Mouse (Mus musculus): Measurements from ENCODE around the gene Retsat. TPM values are rescaled to one million over a fixed set of nuclear protein-coding genes. Genes with fewer than 3 reads are reported as not detected.

Gene Retsat
- polyA plus RNA-seq, 1 experiment from 2014 or later: 21.3 TPM

DNA sequence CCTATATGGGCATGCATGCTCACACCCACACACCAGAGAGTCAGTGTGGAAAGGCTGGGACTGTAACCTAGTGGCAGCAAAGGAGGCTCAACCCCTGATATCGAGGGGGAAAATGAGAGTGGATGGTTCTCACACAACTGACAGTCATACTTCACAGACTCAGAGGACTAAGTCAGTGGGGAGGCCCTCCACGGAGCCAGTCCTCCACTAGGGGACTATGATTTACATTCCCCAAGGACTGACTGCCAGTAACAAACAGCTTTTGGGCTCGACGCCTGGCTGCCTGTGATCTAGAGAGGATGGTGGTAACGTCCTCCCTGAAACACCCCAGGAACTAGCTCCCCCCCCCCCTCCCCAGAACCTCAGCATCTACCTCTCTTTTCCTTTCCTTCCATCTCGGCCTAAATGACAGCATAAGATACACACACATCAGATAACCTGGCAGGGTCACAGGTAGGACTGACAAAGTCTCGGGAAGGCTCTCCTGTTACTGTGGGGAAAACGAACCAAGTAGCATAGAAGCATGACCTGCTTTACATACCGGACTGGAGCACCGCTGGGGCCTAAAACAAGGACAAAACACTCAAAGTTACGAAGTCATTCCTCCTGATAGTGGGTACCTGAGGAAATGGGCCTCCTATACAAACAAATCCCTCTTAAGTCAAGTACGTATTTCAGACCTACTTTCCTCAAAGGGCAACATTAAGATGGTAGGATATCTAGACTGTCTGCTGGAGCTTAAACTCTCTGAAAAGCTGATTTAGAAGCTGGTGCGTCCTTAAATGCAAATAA lies 996 bp upstream of the Retsat start:
- H3K4me1 ChIP-seq (replicated peaks; ENCODE audit: control insufficient read depth, insufficient read depth, low read length): peaks cover 11% of the 10 kb centered on the region
- H3K9ac ChIP-seq (ENCODE audit: low read length): peak overlapping the region; percentile 55
- DNase-seq (ENCODE audit: low spot score) (no peak), ATAC-seq (replicated peaks; ENCODE audit: low FRiP score, low TSS enrichment, low read depth) (no peak)
- no peaks in the 10 kb centered on the region for H3K9me3 ChIP-seq (ENCODE audit: control insufficient read depth, low read length)
- 30% methylated on average over 13 of the region's 13 CpGs for WGBS
- peak overlapping the region; percentile 82 for H3K4me2 ChIP-seq (ENCODE audit: low read length)
- no peak overlapping the region for H3K27ac ChIP-seq (ENCODE audit: low read depth)
- no peaks in the 10 kb centered on the region for H3K36me3 ChIP-seq (ENCODE audit: control insufficient read depth, insufficient read depth, low read length)
- H3K27me3 ChIP-seq (replicated peaks; ENCODE audit: control insufficient read depth, insufficient read depth, low read length): no peaks in the 10 kb centered on the region
- peak overlapping the region; percentile 72 for H3K4me3 ChIP-seq (ENCODE audit: low read depth, low read length)

DNA sequence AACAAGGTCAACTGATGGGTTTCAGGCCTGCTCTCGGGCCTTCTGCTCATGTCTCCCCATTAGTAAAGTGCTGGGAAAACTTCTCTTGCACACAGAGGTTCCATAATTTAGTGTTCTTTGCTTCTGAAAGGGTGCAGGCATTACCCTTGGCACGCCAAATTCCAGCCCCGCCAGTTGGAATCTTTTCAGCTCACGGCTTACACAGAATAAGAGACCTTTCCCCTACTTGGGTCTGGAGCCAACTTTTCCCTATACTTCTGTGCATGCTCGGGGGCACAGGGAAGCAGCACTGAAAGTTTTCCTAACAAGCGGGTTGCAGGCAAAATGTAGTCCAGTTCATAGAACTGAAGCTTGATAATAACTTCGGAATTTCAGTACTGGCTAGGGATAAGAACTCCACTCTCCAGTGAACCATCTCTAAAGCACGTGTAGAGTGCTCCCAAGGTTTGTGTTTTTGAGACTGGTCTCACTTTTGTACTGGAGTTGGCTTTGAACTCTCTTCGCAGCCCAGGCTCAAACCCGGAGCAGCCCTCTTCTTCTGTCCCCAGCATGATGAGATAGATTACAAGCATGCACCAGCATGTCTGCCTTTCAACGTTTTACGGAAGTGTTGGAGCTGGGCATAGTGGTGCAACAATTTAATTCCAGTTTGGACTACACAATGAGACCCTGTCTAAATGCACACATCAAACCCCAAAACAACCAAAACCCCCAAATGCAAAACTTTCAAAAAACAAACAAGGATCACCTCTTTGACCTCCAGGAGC lies 699 bp downstream of the Retsat start:
- H3K36me3 ChIP-seq (ENCODE audit: control insufficient read depth, insufficient read depth, low read length): no peaks in the 10 kb centered on the region; the same call in 1 of the 2 replicates
- DNase-seq (ENCODE audit: low spot score) (no peak), ATAC-seq (replicated peaks; ENCODE audit: low FRiP score, low TSS enrichment, low read depth) (peak; percentile 3)
- peak overlapping the region; percentile 55 for H3K9ac ChIP-seq (ENCODE audit: low read length)
- H3K27me3 ChIP-seq (replicated peaks; ENCODE audit: control insufficient read depth, insufficient read depth, low read length): no peaks in the 10 kb centered on the region
- peak overlapping the region; percentile 72 for H3K4me3 ChIP-seq (ENCODE audit: low read depth, low read length)
- H3K4me1 ChIP-seq (replicated peaks; ENCODE audit: control insufficient read depth, insufficient read depth, low read length): peaks cover 11% of the 10 kb centered on the region
- WGBS: 43% methylated on average over 12 of the region's 12 CpGs
- peak overlapping the region; percentile 82 for H3K4me2 ChIP-seq (ENCODE audit: low read length)
- peak overlapping the region; percentile 62 for H3K27ac ChIP-seq (ENCODE audit: low read depth)
- H3K9me3 ChIP-seq (ENCODE audit: control insufficient read depth, low read length): no peaks in the 10 kb centered on the region

- 78% methylated on average over 6 of the region's 6 CpGs for WGBS
- Histone ChIP-seq H3K27me3 (replicated peaks; ENCODE audit: control insufficient read depth, insufficient read depth, low read length) (no peaks in the 10 kb centered on the region), H3K4me2 (ENCODE audit: low read length) (no peak overlapping the region), H3K27ac (ENCODE audit: low read depth) (no peak overlapping the region), H3K4me3 (ENCODE audit: low read depth, low read length) (no peak overlapping the region), H3K4me1 (replicated peaks; ENCODE audit: control insufficient read depth, insufficient read depth, low read length) (peaks cover 11% of the 10 kb centered on the region), H3K36me3 (ENCODE audit: control insufficient read depth, insufficient read depth, low read length) (peaks cover 6% of the 10 kb centered on the region), H3K9me3 (ENCODE audit: control insufficient read depth, low read length) (no peaks in the 10 kb centered on the region), H3K9ac (ENCODE audit: low read length) (no peak overlapping the region)
- ATAC-seq (replicated peaks; ENCODE audit: low FRiP score, low TSS enrichment, low read depth): no peak
- DNase-seq (ENCODE audit: low spot score): no peak
Observed at GRCm38 (mm10) chr6:72600216-72600615, 1.9 kb downstream of the Retsat start.

DNA sequence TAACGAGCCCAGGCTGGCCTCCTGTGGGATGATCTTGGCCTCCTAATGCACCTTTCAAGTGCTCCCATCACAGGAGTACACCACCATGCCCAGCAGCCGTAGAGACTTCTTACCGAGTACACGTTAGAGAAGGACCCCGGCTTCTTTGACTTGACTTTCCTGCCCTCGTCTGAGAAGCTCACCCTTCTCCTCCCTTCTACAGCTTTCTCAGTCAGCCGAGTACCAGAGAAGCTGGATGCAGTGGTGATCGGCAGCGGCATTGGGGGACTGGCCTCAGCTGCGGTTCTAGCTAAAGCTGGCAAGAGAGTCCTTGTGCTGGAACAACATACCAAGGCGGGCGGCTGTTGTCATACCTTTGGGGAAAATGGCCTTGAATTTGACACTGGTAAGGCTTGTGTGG lies 2.5 kb downstream of the Retsat start:
- Histone ChIP-seq H3K9me3 (ENCODE audit: control insufficient read depth, low read length) (no peaks in the 10 kb centered on the region), H3K27ac (ENCODE audit: low read depth) (no peak overlapping the region), H3K27me3 (replicated peaks; ENCODE audit: control insufficient read depth, insufficient read depth, low read length) (no peaks in the 10 kb centered on the region), H3K4me3 (ENCODE audit: low read depth, low read length) (no peak overlapping the region), H3K4me2 (ENCODE audit: low read length) (no peak overlapping the region), H3K4me1 (replicated peaks; ENCODE audit: control insufficient read depth, insufficient read depth, low read length) (peaks cover 11% of the 10 kb centered on the region), H3K9ac (ENCODE audit: low read length) (no peak overlapping the region), H3K36me3 (ENCODE audit: control insufficient read depth, insufficient read depth, low read length) (peaks cover 11% of the 10 kb centered on the region)
- DNase-seq (ENCODE audit: low spot score) (no peak), ATAC-seq (replicated peaks; ENCODE audit: low FRiP score, low TSS enrichment, low read depth) (no peak)
- WGBS: 86% methylated on average over 12 of the region's 12 CpGs

GRCm38 (mm10) chr6:72601732-72602131 lies 3.5 kb downstream of the Retsat start:
- 21% methylated on average over 1 of the region's 1 CpGs for WGBS
- peak; percentile 90 for DNase-seq (ENCODE audit: low spot score)

DNA sequence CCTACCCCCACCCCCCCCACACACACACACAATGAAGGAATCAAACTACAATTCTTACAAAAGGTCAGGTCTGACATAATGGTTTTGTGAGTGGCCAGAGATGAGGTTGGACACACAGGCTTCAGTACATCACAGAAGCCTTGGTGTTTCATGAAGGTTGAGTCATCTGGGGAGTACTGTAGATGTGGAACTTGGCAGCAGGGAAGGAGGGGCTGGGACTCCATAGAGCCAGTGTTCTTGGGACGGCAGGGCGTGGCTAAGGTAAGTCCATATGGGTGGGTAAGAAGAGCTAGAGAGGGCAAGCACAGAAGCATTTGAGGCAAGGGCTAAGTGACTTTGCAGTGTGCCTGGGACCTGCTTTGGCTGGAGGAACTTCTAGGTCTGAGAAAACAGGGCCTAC lies 5.8 kb downstream of the Retsat start:
- no peak overlapping the region for H3K9ac ChIP-seq (ENCODE audit: low read length)
- ATAC-seq (replicated peaks; ENCODE audit: low FRiP score, low TSS enrichment, low read depth): no peak
- H3K4me1 ChIP-seq (replicated peaks; ENCODE audit: control insufficient read depth, insufficient read depth, low read length): no peaks in the 10 kb centered on the region; the same call in 1 of the 2 replicates
- no peak overlapping the region for H3K4me2 ChIP-seq (ENCODE audit: low read length)
- no peaks in the 10 kb centered on the region for H3K9me3 ChIP-seq (ENCODE audit: control insufficient read depth, low read length)
- peaks cover 36% of the 10 kb centered on the region for H3K36me3 ChIP-seq (ENCODE audit: control insufficient read depth, insufficient read depth, low read length)
- no peak overlapping the region for H3K27ac ChIP-seq (ENCODE audit: low read depth)
- H3K4me3 ChIP-seq (ENCODE audit: low read depth, low read length): no peak overlapping the region
- no peaks in the 10 kb centered on the region for H3K27me3 ChIP-seq (replicated peaks; ENCODE audit: control insufficient read depth, insufficient read depth, low read length)
- 83% methylated on average over 2 of the region's 2 CpGs for WGBS
- no peak for DNase-seq (ENCODE audit: low spot score)

More at GRCm38 (mm10) chr6:72601732-72602131, 3.5 kb downstream of the Retsat start:
- no peak for ATAC-seq (replicated peaks; ENCODE audit: low FRiP score, low TSS enrichment, low read depth)
- Histone ChIP-seq H3K36me3 (ENCODE audit: control insufficient read depth, insufficient read depth, low read length) (peaks cover 20% of the 10 kb centered on the region), H3K9ac (ENCODE audit: low read length) (no peak overlapping the region), H3K4me3 (ENCODE audit: low read depth, low read length) (no peak overlapping the region), H3K9me3 (ENCODE audit: control insufficient read depth, low read length) (no peaks in the 10 kb centered on the region), H3K4me2 (ENCODE audit: low read length) (no peak overlapping the region), H3K27ac (ENCODE audit: low read depth) (no peak overlapping the region), H3K27me3 (replicated peaks; ENCODE audit: control insufficient read depth, insufficient read depth, low read length) (no peaks in the 10 kb centered on the region), H3K4me1 (replicated peaks; ENCODE audit: control insufficient read depth, insufficient read depth, low read length) (peaks cover 11% of the 10 kb centered on the region)

- 88% methylated on average over 4 of the region's 4 CpGs for WGBS
- ATAC-seq (replicated peaks; ENCODE audit: low FRiP score, low TSS enrichment, low read depth): no peak
- no peak overlapping the region for H3K4me3 ChIP-seq (ENCODE audit: low read depth, low read length)
- no peaks in the 10 kb centered on the region for H3K4me1 ChIP-seq (replicated peaks; ENCODE audit: control insufficient read depth, insufficient read depth, low read length)
- peaks cover 66% of the 10 kb centered on the region for H3K36me3 ChIP-seq (ENCODE audit: control insufficient read depth, insufficient read depth, low read length)
- H3K4me2 ChIP-seq (ENCODE audit: low read length): no peak overlapping the region
- no peak for DNase-seq (ENCODE audit: low spot score)
- H3K9ac ChIP-seq (ENCODE audit: low read length): no peak overlapping the region
- no peaks in the 10 kb centered on the region for H3K27me3 ChIP-seq (replicated peaks; ENCODE audit: control insufficient read depth, insufficient read depth, low read length)
- H3K9me3 ChIP-seq (ENCODE audit: control insufficient read depth, low read length): no peaks in the 10 kb centered on the region
- no peak overlapping the region for H3K27ac ChIP-seq (ENCODE audit: low read depth)
Observed at GRCm38 (mm10) chr6:72607060-72607459, 8.8 kb downstream of the Retsat start.

GRCm38 (mm10) chr6:72607676-72608075 lies 9.4 kb downstream of the Retsat start:
- H3K36me3 ChIP-seq (ENCODE audit: control insufficient read depth, insufficient read depth, low read length): peaks cover 67% of the 10 kb centered on the region
- ATAC-seq (replicated peaks; ENCODE audit: low FRiP score, low TSS enrichment, low read depth): no peak

More at GRCm38 (mm10) chr6:72607676-72608075, 9.4 kb downstream of the Retsat start:
- no peak for DNase-seq (ENCODE audit: low spot score)
- Histone ChIP-seq H3K9me3 (ENCODE audit: control insufficient read depth, low read length) (no peaks in the 10 kb centered on the region), H3K27ac (ENCODE audit: low read depth) (no peak overlapping the region), H3K4me2 (ENCODE audit: low read length) (no peak overlapping the region), H3K27me3 (replicated peaks; ENCODE audit: control insufficient read depth, insufficient read depth, low read length) (no peaks in the 10 kb centered on the region), H3K4me1 (replicated peaks; ENCODE audit: control insufficient read depth, insufficient read depth, low read length) (no peaks in the 10 kb centered on the region), H3K9ac (ENCODE audit: low read length) (no peak overlapping the region), H3K4me3 (ENCODE audit: low read depth, low read length) (no peak overlapping the region)
- 90% methylated on average over 5 of the region's 5 CpGs for WGBS

Data from intestine, embryonic 14.5 days (tissue).